Mouse (Mus musculus): ENCODE data around the gene Plcb1. TPM values are rescaled to one million over a fixed set of nuclear protein-coding genes. Genes with fewer than 3 reads are reported as not detected.

The Plcb1 gene
- polyA plus RNA-seq, 1 experiment from 2014 or later = 5.2 TPM

DNA sequence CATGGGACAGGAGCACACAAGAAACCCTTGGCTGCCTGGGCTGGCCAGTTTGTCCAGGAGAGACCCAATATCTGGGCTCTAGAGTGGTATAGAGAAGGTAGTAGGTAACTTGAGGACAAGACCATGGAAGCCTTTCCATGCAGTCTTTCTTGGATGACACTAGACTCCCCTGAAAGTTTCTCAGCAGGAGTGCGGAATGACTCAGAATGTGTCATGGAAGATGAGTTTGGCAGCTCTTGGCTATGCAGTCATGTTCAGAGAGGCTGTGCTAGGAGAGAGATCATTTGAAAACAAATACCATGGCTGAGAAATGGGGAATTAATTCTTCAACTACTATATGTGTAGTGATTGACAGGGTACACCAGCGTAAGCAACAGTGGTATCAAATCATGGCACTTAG is 372.1 kb downstream of the Plcb1 start:
- 91% methylated on average over 2 of the region's 2 CpGs for WGBS
- no peak overlapping the region for H3K9ac ChIP-seq
- no peaks in the 10 kb centered on the region for H3K9me3 ChIP-seq (replicated peaks)
- no peak overlapping the region for H3K4me3 ChIP-seq
- no peaks in the 10 kb centered on the region for H3K4me1 ChIP-seq (replicated peaks)
- no peak for ATAC-seq (replicated peaks; ENCODE audit: insufficient number of reproducible peaks, insufficient read depth, low FRiP score, low read depth)
- no peaks in the 10 kb centered on the region for H3K27me3 ChIP-seq
- H3K27ac ChIP-seq = no peak overlapping the region
- H3K4me2 ChIP-seq = no peak overlapping the region
- H3K36me3 ChIP-seq = no peaks in the 10 kb centered on the region

- no peak overlapping the region for H3K4me3 ChIP-seq
- H3K27me3 ChIP-seq = no peaks in the 10 kb centered on the region
- no peak overlapping the region for H3K4me2 ChIP-seq
- H3K9ac ChIP-seq = no peak overlapping the region
- no peak for ATAC-seq (replicated peaks; ENCODE audit: insufficient number of reproducible peaks, insufficient read depth, low FRiP score, low read depth)
- 73% methylated on average over 4 of the region's 4 CpGs for WGBS
- no peaks in the 10 kb centered on the region for H3K9me3 ChIP-seq (replicated peaks)
- H3K36me3 ChIP-seq = no peaks in the 10 kb centered on the region
- no peak overlapping the region for H3K27ac ChIP-seq
- no peaks in the 10 kb centered on the region for H3K4me1 ChIP-seq (replicated peaks)
Observed at GRCm38 (mm10) chr2:135161673-135162072, 375.8 kb downstream of the Plcb1 start.

- Histone ChIP-seq H3K9ac (no peak overlapping the region), H3K27ac (no peak overlapping the region), H3K36me3 (no peaks in the 10 kb centered on the region), H3K9me3 (replicated peaks) (no peaks in the 10 kb centered on the region), H3K4me2 (no peak overlapping the region), H3K27me3 (no peaks in the 10 kb centered on the region), H3K4me1 (replicated peaks) (no peaks in the 10 kb centered on the region), H3K4me3 (no peak overlapping the region)
- no peak for ATAC-seq (replicated peaks; ENCODE audit: insufficient number of reproducible peaks, insufficient read depth, low FRiP score, low read depth)
- WGBS = 37% methylated on average over 3 of the region's 3 CpGs
Observed at GRCm38 (mm10) chr2:135165512-135165911, 379.6 kb downstream of the Plcb1 start.

DNA sequence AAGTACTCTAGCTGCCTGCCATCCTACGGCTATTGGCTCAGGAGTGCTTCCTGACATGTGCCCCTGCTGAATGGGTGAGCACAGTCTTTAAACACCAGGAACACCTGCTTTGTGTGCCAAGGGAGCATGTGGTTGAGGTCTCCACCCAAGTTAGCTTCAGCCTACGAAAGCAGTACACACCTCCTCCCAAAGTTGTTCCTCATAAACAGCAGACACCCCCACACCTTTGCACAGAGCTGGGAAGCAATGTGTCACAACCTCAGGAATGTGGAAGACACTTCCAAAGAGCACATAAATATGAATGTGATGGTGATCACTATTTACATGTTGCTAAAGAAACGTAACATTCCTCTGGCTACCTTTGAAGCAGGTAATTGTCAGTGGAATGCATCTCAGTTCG is 389.7 kb downstream of the Plcb1 start:
- H3K9ac ChIP-seq = no peak overlapping the region
- no peaks in the 10 kb centered on the region for H3K36me3 ChIP-seq
- H3K4me2 ChIP-seq = no peak overlapping the region
- no peaks in the 10 kb centered on the region for H3K9me3 ChIP-seq (replicated peaks)
- 72% methylated on average over 4 of the region's 4 CpGs for WGBS
- ATAC-seq (replicated peaks; ENCODE audit: insufficient number of reproducible peaks, insufficient read depth, low FRiP score, low read depth) = no peak
- H3K4me1 ChIP-seq (replicated peaks) = no peaks in the 10 kb centered on the region
- H3K27ac ChIP-seq = no peak overlapping the region
- H3K4me3 ChIP-seq = no peak overlapping the region
- no peaks in the 10 kb centered on the region for H3K27me3 ChIP-seq

DNA sequence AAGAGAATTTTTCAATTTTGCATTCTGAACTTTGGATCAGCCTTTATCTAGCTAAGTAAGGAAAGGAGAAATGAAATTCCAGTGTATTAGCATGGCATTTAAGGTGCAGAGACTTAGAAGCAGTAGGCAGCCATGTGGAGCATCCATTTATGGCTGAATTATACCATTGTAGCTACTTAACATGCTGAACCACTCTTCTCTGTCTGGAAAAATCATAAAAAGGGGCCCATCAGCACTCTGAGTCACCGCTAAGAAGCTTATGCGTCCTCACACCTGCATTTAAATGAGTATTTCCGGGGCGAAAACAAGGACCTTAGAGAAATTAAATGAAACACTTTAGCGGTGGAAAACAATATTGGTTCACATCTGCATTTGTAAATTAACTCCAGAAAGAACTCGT is 401.8 kb downstream of the Plcb1 start:
- no peaks in the 10 kb centered on the region for H3K4me1 ChIP-seq (replicated peaks)
- no peaks in the 10 kb centered on the region for H3K27me3 ChIP-seq
- ATAC-seq (replicated peaks; ENCODE audit: insufficient number of reproducible peaks, insufficient read depth, low FRiP score, low read depth) = no peak
- H3K36me3 ChIP-seq = no peaks in the 10 kb centered on the region
- 83% methylated on average over 6 of the region's 6 CpGs for WGBS
- H3K9me3 ChIP-seq (replicated peaks) = no peaks in the 10 kb centered on the region
- no peak overlapping the region for H3K4me2 ChIP-seq
- no peak overlapping the region for H3K9ac ChIP-seq
- no peak overlapping the region for H3K27ac ChIP-seq
- no peak overlapping the region for H3K4me3 ChIP-seq

- no peak for ATAC-seq (replicated peaks; ENCODE audit: insufficient number of reproducible peaks, insufficient read depth, low FRiP score, low read depth)
- H3K4me2 ChIP-seq = no peak overlapping the region
- 68% methylated on average over 3 of the region's 3 CpGs for WGBS
Observed at GRCm38 (mm10) chr2:135200830-135201229, 415.0 kb downstream of the Plcb1 start.

DNA sequence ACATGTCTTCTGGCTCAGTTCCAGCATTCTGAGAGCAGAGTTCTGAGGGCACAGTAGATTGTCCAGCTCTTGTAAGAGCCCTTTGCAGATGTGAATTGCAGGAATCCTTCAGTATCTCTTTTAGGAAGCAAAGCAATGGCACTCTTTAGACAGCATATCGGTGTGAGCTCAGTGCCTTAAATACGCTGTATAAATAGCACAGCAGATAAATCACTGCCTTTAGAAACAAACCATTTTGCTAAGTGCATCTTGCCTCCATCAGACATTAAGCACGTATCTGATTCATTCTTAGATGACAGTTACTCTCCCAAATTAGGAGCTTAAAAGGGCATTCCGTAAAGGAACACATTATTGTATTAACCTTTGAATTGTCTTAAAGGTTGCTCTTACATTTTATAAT is 416.5 kb downstream of the Plcb1 start:
- Histone ChIP-seq H3K9ac (no peak overlapping the region), H3K4me1 (replicated peaks) (peaks cover 4% of the 10 kb centered on the region; the same call in 1 of the 2 replicates), H3K27me3 (no peaks in the 10 kb centered on the region), H3K9me3 (replicated peaks) (no peaks in the 10 kb centered on the region), H3K27ac (no peak overlapping the region), H3K36me3 (no peaks in the 10 kb centered on the region), H3K4me2 (no peak overlapping the region), H3K4me3 (no peak overlapping the region)
- ATAC-seq (replicated peaks; ENCODE audit: insufficient number of reproducible peaks, insufficient read depth, low FRiP score, low read depth) = no peak
- 30% methylated on average over 4 of the region's 4 CpGs for WGBS

More at GRCm38 (mm10) chr2:135200830-135201229, 415.0 kb downstream of the Plcb1 start:
- Histone ChIP-seq H3K9me3 (replicated peaks) (no peaks in the 10 kb centered on the region), H3K27me3 (no peaks in the 10 kb centered on the region), H3K27ac (no peak overlapping the region), H3K9ac (no peak overlapping the region), H3K4me3 (no peak overlapping the region), H3K36me3 (no peaks in the 10 kb centered on the region), H3K4me1 (replicated peaks) (peaks cover 4% of the 10 kb centered on the region; the same call in 1 of the 2 replicates)

GRCm38 (mm10) chr2:135204141-135205120 is 418.6 kb downstream of the Plcb1 start:
- Histone ChIP-seq H3K4me2 (no peak overlapping the region), H3K27me3 (no peaks in the 10 kb centered on the region), H3K9ac (no peak overlapping the region), H3K9me3 (replicated peaks) (no peaks in the 10 kb centered on the region), H3K4me1 (replicated peaks) (peaks cover 4% of the 10 kb centered on the region; the same call in 1 of the 2 replicates), H3K36me3 (no peaks in the 10 kb centered on the region), H3K4me3 (no peak overlapping the region), H3K27ac (no peak overlapping the region)
- ATAC-seq (replicated peaks; ENCODE audit: insufficient number of reproducible peaks, insufficient read depth, low FRiP score, low read depth) = no peak
- WGBS = 85% methylated on average over 11 of the region's 11 CpGs

GRCm38 (mm10) chr2:135208890-135209289 is 423.0 kb downstream of the Plcb1 start:
- Histone ChIP-seq H3K27me3 (no peaks in the 10 kb centered on the region), H3K4me1 (replicated peaks) (no peaks in the 10 kb centered on the region), H3K4me3 (no peak overlapping the region), H3K36me3 (no peaks in the 10 kb centered on the region), H3K4me2 (no peak overlapping the region), H3K9ac (no peak overlapping the region), H3K9me3 (replicated peaks) (no peaks in the 10 kb centered on the region), H3K27ac (no peak overlapping the region)
- no peak for ATAC-seq (replicated peaks; ENCODE audit: insufficient number of reproducible peaks, insufficient read depth, low FRiP score, low read depth)
- WGBS = 63% methylated on average over 1 of the region's 1 CpGs

DNA sequence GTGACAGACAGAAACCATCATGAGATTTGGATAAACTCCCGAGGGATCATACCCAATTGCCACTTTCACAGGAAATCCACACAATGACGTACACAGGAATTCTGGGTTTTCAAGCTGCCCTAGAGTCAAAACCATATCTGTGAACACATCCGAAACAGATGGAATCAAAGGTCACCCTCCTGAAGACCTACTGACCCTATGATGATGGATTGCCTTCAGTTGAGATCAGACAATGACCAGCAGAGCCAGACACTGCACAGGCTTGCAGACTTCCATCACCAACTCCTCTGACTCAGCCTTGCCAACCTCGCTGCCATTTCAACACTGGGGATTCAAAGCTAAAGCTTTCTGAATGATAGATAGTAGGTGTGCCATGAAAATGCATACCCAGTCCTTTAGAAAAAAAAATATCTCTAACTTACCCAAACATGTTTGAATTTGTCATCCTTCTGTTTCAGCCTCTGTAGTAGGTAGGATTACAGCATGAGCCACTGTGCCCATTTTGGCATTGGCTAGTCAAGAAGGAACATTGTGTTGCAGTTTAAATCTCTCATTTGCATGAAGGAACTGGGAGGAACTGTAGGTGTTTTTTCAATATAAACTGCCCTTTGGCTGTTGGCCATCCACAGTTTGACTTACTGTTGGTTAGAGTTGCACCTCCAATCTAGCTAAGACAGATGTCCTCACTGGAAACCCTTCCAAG is 429.0 kb downstream of the Plcb1 start:
- Histone ChIP-seq H3K4me2 (no peak overlapping the region), H3K4me1 (replicated peaks) (no peaks in the 10 kb centered on the region), H3K4me3 (no peak overlapping the region), H3K36me3 (no peaks in the 10 kb centered on the region), H3K27ac (no peak overlapping the region), H3K9ac (no peak overlapping the region), H3K9me3 (replicated peaks) (no peaks in the 10 kb centered on the region), H3K27me3 (no peaks in the 10 kb centered on the region)
- WGBS = 54% methylated on average over 4 of the region's 4 CpGs
- ATAC-seq (replicated peaks; ENCODE audit: insufficient number of reproducible peaks, insufficient read depth, low FRiP score, low read depth) = no peak

GRCm38 (mm10) chr2:135219406-135219805 is 433.5 kb downstream of the Plcb1 start:
- Histone ChIP-seq H3K36me3 (no peaks in the 10 kb centered on the region), H3K4me3 (no peak overlapping the region), H3K9ac (no peak overlapping the region), H3K9me3 (replicated peaks) (no peaks in the 10 kb centered on the region), H3K4me2 (no peak overlapping the region), H3K27me3 (no peaks in the 10 kb centered on the region), H3K4me1 (replicated peaks) (0 out of 2 replicates have a peak, but pooled peaks cover under 1% of the 10 kb centered on the region), H3K27ac (no peak overlapping the region)
- 71% methylated on average over 3 of the region's 3 CpGs for WGBS
- ATAC-seq (replicated peaks; ENCODE audit: insufficient number of reproducible peaks, insufficient read depth, low FRiP score, low read depth) = no peak
